Mouse (Mus musculus): ENCODE results near the gene A230050P20Rik.

DNA sequence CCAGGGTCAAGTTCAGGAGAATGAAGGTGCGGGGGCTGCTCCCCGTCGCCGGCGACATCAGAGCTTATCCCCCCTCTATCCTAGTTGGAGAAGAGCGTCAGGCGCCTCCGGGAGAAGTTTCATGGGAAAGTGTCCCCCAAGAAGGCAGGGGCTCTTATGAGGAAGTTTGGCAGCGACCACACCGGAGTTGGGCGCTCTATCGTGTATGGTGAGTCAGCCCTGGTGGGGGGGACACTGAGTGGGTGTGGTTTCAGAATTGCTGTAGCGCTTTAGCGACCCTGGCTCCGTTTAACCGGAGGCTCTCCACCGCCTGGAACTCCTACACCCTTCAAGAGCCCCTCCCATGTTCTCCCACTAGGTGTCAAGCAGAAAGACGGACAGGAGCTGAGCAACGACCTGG, 804 bp downstream of the A230050P20Rik start:
- TF ChIP-seq EP300 (IDR thresholded peaks at IDR 0.05; ENCODE audit: low read depth) (no peak), CTCF (IDR thresholded peaks at IDR 0.05; ENCODE audit: low read depth) (no peak)

All from liver, postnatal 0 days (tissue).